ENCODE assay signal across 16 mouse cellular contexts in genomic region chr15:69714680-69715079, GRCm38 (mm10).
A peak's percentile ranks its signal among the peaks of the same experiment; 100 is the strongest.
DNase-seq lines count a peak whose midpoint lies in the region; ATAC-seq and TF ChIP-seq lines count a peak whose summit lies in the region.
"Had no signal": no experiment of that assay in that cellular context is flagged by ENCODE, and none has a peak within 500 bp of the region (broad histone marks: within the 10 kb centered on the region; RNA-seq: fewer than 3 reads in every experiment).

No protein-coding gene starts in this region.

- H3K9me3 ChIP-seq in forebrain, postnatal 0 days (ENCODE audit: low read length), result no peaks in the 10 kb centered on the region
- no peaks in the 10 kb centered on the region for H3K9me3 ChIP-seq in forebrain, embryonic 11.5 days (ENCODE audit: control insufficient read depth, low read length)
- H3K9me3 ChIP-seq: hindbrain, embryonic 13.5 days; kidney, embryonic 15.5 days; limb, embryonic 15.5 days had no signal

- WGBS in forebrain, postnatal 0 days, result 34% methylated on average over 2 of the region's 2 CpGs
- WGBS in forebrain, embryonic 11.5 days, result 88% methylated on average over 2 of the region's 2 CpGs

- H3K4me2 ChIP-seq in forebrain, postnatal 0 days (ENCODE audit: low read depth), result no peak overlapping the region
- H3K4me2 ChIP-seq in forebrain, embryonic 11.5 days (ENCODE audit: low read depth, low read length, severe bottlenecking), result no peak overlapping the region
- H3K4me2 ChIP-seq: heart, embryonic 11.5 days; hindbrain, embryonic 13.5 days; kidney, embryonic 15.5 days; limb, embryonic 15.5 days had no signal

- peak; percentile 82 for DNase-seq in forebrain, postnatal 0 days
- no peak for DNase-seq in forebrain, embryonic 11.5 days (ENCODE audit: low spot score)
- peak; percentile 63 to 85 for DNase-seq in frontal cortex, adult 2 months (ENCODE audit: extremely low spot score in 1 of 2, low spot score in 1 of 2)
- DNase-seq in layer of hippocampus, adult 9-11 months, result peak; percentile 35
- DNase-seq in right cerebral cortex, adult 2 months (ENCODE audit: low spot score in 2 of 2), result peak; percentile 73 to 76
- DNase-seq in adrenal gland, adult 18-20 months (ENCODE audit: low spot score in 2 of 2), result no peak
- no peak for DNase-seq in spleen, adult 18-20 months
- DNase-seq: thymus, postnatal 25 days had no signal

- no peak overlapping the region for H3K9ac ChIP-seq in forebrain, postnatal 0 days
- H3K9ac ChIP-seq in forebrain, embryonic 11.5 days (ENCODE audit: low read length), result no peak overlapping the region
- H3K9ac ChIP-seq: hindbrain, embryonic 13.5 days; kidney, embryonic 15.5 days; limb, embryonic 15.5 days had no signal

- TF ChIP-seq CTCF in forebrain, postnatal 0 days (IDR thresholded peaks at IDR 0.05; ENCODE audit: low read depth), result no peak

- no peaks in the 10 kb centered on the region for H3K36me3 ChIP-seq in forebrain, postnatal 0 days (ENCODE audit: insufficient read depth)
- no peaks in the 10 kb centered on the region for H3K36me3 ChIP-seq in forebrain, embryonic 11.5 days (ENCODE audit: control insufficient read depth, insufficient read depth, low read length)
- H3K36me3 ChIP-seq: hindbrain, embryonic 13.5 days; kidney, embryonic 15.5 days; limb, embryonic 15.5 days had no signal

- H3K4me3 ChIP-seq in forebrain, postnatal 0 days (ENCODE audit: low read depth, low read length), result no peak overlapping the region
- no peak overlapping the region for H3K4me3 ChIP-seq in forebrain, embryonic 11.5 days (ENCODE audit: low read depth, low read length)
- H3K4me3 ChIP-seq: hindbrain, embryonic 13.5 days; kidney, embryonic 15.5 days; limb, embryonic 15.5 days had no signal

- H3K27me3 ChIP-seq in forebrain, postnatal 0 days (ENCODE audit: insufficient read depth, low read length), result no peaks in the 10 kb centered on the region
- H3K27me3 ChIP-seq in forebrain, embryonic 11.5 days (ENCODE audit: control insufficient read depth, insufficient read depth, low read length), result no peaks in the 10 kb centered on the region
- H3K27me3 ChIP-seq: hindbrain, embryonic 13.5 days; kidney, embryonic 15.5 days; limb, embryonic 15.5 days; Patski had no signal

- no peak overlapping the region for H3K27ac ChIP-seq in forebrain, postnatal 0 days (ENCODE audit: low read depth, low read length)
- no peak overlapping the region for H3K27ac ChIP-seq in forebrain, embryonic 11.5 days (ENCODE audit: low read depth, low read length)
- H3K27ac ChIP-seq: hindbrain, embryonic 13.5 days; kidney, embryonic 15.5 days; limb, embryonic 15.5 days; macrophage had no signal

- ATAC-seq in forebrain, postnatal 0 days, result no peak
- no peak for ATAC-seq in forebrain, embryonic 11.5 days (replicated peaks; ENCODE audit: low FRiP score)
- no peak for ATAC-seq in inflammation-experienced regulatory T-cells, adult 6 months
- ATAC-seq: CD4-positive, CD25-positive, alpha-beta regulatory T cell, adult 4 months; Patski had no signal

- no peaks in the 10 kb centered on the region; the same call in 1 of the 2 replicates for H3K4me1 ChIP-seq in forebrain, postnatal 0 days (ENCODE audit: insufficient read depth)
- H3K4me1 ChIP-seq in forebrain, embryonic 11.5 days (replicated peaks; ENCODE audit: control insufficient read depth, insufficient read depth, low read length), result no peaks in the 10 kb centered on the region
- H3K4me1 ChIP-seq: hindbrain, embryonic 13.5 days; kidney, embryonic 15.5 days; limb, embryonic 15.5 days had no signal

Comparison
In these comparisons a context has a peak if more than half of its experiments do, and no peak if none do; other contexts are left out.
1. DNase-seq: peak in forebrain, postnatal 0 days (single experiment), frontal cortex, adult 2 months (2 of 2), layer of hippocampus, adult 9-11 months (single experiment) and right cerebral cortex, adult 2 months (2 of 2); none in forebrain, embryonic 11.5 days (single experiment), adrenal gland, adult 18-20 months (0 of 2) and spleen, adult 18-20 months (0 of 2).